ENCODE assay signal across 15 mouse cellular contexts in the genomic region with DNA sequence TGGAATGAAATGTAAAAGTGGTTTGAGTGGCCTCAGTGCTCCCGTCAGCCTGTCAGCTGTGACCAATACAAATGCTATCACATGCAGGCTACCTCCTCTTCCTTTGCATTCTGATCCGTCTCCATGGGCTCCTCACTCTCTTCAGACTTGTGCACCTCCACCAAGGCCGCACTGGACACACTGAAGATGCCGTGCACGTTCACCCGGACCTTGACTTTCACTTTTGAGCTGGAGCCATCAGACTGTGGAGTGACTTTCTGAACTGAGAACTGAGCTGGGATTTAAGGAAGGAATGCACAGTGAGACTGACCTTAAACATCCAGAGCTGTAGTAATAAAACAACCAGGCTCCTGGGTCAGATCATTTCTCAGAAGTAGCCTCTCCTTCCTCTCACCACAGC.
"Had no signal": no experiment of that assay in that cellular context is flagged by ENCODE, and none has a peak within 500 bp of the region (broad histone marks: within the 10 kb centered on the region; RNA-seq: fewer than 3 reads in every experiment).

No protein-coding gene starts in this region.

- DNase-seq: gastrocnemius, postnatal 14 days; gastrocnemius, postnatal 36 days; heart, adult 11 months; heart, adult 2 months; heart, postnatal 14 days; heart, postnatal 36 days; kidney, adult 11 months; kidney, adult 8-10 months; kidney, postnatal 14 days; kidney, postnatal 36 days; layer of hippocampus, adult 9-11 months; layer of hippocampus, postnatal 36 days; left cerebral cortex, postnatal 4 days; liver, embryonic 13.5 days; lung, adult 18-20 months had no signal
